Mouse (Mus musculus) intestine, embryonic 16.5 days (tissue): ENCODE data around the gene Cd59b. TPM values are rescaled to one million over a fixed set of nuclear protein-coding genes. Genes with fewer than 3 reads are reported as not detected.

Source experiments
- ATAC-seq: fragments of 200-750 bp; cut with Nextera tagmentation; 2 replicates; pipeline ENCODE4 v1.8.0; 2017; ENCODE audit warnings: moderate TSS enrichment, moderate library complexity
- H3K27ac ChIP-seq: fragments of 300-500 bp; sonication (generic); 2 replicates; pipeline ENCODE4 v1.5.1; 2014; ENCODE audit warnings: mild to moderate bottlenecking, low read length
- H3K27me3 ChIP-seq: fragments of 300-500 bp; sonication (generic); replicated peaks from 2 replicates; pipeline ENCODE4 v1.6.1; 2014; ENCODE audit warnings: low read length, control low read depth, mixed read lengths; ENCODE audit not compliant: control insufficient read depth, insufficient read depth
- H3K36me3 ChIP-seq: fragments of 300-500 bp; sonication (generic); 2 replicates; pipeline ENCODE4 v1.6.1; 2014; ENCODE audit warnings: low read length, control low read depth; ENCODE audit not compliant: control insufficient read depth, insufficient read depth
- H3K4me1 ChIP-seq: fragments of 300-500 bp; sonication (generic); 2 replicates; pipeline ENCODE4 v1.6.1; 2014; ENCODE audit warnings: low read length, control low read depth, mixed read lengths; ENCODE audit not compliant: control insufficient read depth, insufficient read depth
- H3K4me2 ChIP-seq: fragments of 300-500 bp; sonication (generic); 2 replicates; pipeline ENCODE4 v1.6.1; 2014; ENCODE audit warnings: low read depth, low read length, control low read depth
- H3K4me3 ChIP-seq: fragments of 300-500 bp; sonication (generic); 2 replicates; pipeline ENCODE4 v1.5.1; 2014; ENCODE audit warnings: mild to moderate bottlenecking, low read length
- H3K9ac ChIP-seq: fragments of 300-500 bp; sonication (generic); 2 replicates; pipeline ENCODE4 v1.6.1; 2014; ENCODE audit warnings: low read depth, low read length
- H3K9me3 ChIP-seq: fragments of 300-500 bp; sonication (generic); 2 replicates; pipeline ENCODE4 v1.6.1; 2016; ENCODE audit warnings: low read length, control low read depth; ENCODE audit not compliant: control insufficient read depth
- WGBS: fragments of 180-500 bp; shearing (Covaris S2); extraction: QIAGEN DNeasy Blood & Tissue Kit; methylation state at CpG from one replicate; pipeline ENCODE4 v1.1.7; 2014; 5-methylcytosine and 5-hydroxymethylcytosine counted together
- polyA plus RNA-seq: library from polyadenylated mRNA; unstranded; fragments of >200 nt; fragmentation: Nextera tagmentation; extraction: Ambion mirVana; gene quantifications from 2 replicates; pipeline ENCODE4 v1.2.1, GENCODE M21; 2015

Cd59b gene
- polyA plus RNA-seq, 1 experiment from 2014 or later, result 6.8 TPM

DNA sequence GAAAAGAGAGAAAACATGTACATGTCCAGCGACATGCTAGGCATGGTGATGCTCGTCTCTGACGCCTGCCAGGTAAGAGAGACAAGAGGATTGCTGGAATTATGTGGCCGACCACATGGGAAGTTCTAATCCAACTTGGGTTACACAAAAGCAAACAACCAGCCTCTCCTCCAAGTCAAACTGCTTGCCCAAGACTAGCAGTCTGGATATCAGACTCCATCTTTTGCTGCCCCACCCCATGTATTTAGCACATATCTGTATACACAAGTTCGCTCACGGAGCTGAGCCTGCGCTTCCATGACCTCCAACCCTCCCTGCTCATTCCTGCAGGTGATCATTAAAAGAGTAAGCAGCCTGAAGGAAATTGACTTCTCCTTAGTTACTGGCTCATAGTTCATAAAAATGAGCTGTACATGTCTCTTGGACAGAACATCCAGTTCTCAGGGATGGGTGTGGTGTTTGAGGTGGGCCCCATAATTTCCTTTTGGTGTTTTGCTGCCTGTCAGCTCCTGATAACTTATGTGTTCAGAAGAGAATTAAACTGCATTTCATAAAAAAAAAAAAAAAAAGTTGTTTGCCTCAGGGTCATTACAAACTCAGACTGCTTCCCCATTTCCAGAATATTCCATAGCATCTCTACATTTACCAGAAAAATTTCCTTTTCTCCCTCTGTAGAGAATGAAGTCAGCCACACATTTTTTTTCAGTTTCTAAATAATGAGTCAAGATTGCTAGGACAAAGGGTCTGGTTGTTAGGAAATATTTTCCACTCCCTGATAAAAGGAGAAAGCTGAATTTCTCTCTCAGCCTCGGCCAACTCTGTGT is 52.2 kb downstream of the Cd59b start:
- H3K4me2 ChIP-seq, result peak overlapping the region; percentile 96
- H3K36me3 ChIP-seq, result no peaks in the 10 kb centered on the region
- peak overlapping the region; percentile 74 for H3K27ac ChIP-seq
- H3K27me3 ChIP-seq, result no peaks in the 10 kb centered on the region
- peak overlapping the region; percentile 70 for H3K4me3 ChIP-seq
- H3K9me3 ChIP-seq, result no peaks in the 10 kb centered on the region
- peak; percentile 27 for ATAC-seq
- H3K4me1 ChIP-seq, result peaks cover 13% of the 10 kb centered on the region
- peak overlapping the region; percentile 51; the same call in 1 of the 2 replicates for H3K9ac ChIP-seq
- 65% methylated on average over 8 of the region's 8 CpGs for WGBS

GRCm38 (mm10) chr2:104122505-104123378 is 53.1 kb downstream of the Cd59b start, which contains the start of gene A930018P22Rik:
A930018P22Rik (plus strand) TSS chr2:104122769.
- Histone ChIP-seq H3K27ac (peak within 1 kb of the TSS; percentile 74), H3K9me3 (no peaks in the 10 kb centered on the region), H3K4me3 (peak within 1 kb of the TSS; percentile 70), H3K4me1 (peaks cover 13% of the 10 kb centered on the region), H3K36me3 (no peaks in the 10 kb centered on the region), H3K9ac (peak within 1 kb of the TSS; percentile 79), H3K27me3 (no peaks in the 10 kb centered on the region), H3K4me2 (peak within 1 kb of the TSS; percentile 96)
- WGBS, result under 1% methylated on average over 74 of the region's 74 CpGs
- peak; percentile 94 for ATAC-seq

GRCm38 (mm10) chr2:104123540-104123939 is 53.9 kb downstream of the Cd59b start:
- Histone ChIP-seq H3K27ac (no peak overlapping the region), H3K4me3 (no peak overlapping the region)
- WGBS, result 36% methylated on average over 3 of the region's 3 CpGs

DNA sequence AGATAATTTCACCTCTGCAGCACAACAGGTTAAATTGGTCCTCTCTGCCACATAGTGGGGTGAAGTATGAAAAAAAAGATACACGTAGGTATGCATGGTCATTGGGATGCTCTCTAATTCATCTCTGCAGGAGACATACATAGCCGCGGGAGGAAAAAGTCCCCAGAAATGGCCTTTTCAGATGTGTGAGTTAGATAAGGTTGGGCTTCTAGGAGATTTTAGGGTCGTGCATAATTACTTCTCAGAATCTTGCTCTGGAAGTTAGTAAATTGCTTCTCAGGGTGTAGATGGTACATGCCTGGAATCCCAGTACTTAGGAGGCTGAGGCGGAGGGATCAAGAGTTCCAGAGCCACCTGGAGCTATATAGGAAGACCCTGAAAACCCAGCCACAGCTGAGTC is 54.4 kb downstream of the Cd59b start:
- no peak for ATAC-seq
- Histone ChIP-seq H3K9me3 (no peaks in the 10 kb centered on the region), H3K4me2 (no peak overlapping the region), H3K36me3 (no peaks in the 10 kb centered on the region), H3K27me3 (no peaks in the 10 kb centered on the region), H3K4me1 (peaks cover 13% of the 10 kb centered on the region), H3K4me3 (no peak overlapping the region), H3K27ac (no peak overlapping the region), H3K9ac (no peak overlapping the region)
- 77% methylated on average over 5 of the region's 5 CpGs for WGBS

More at GRCm38 (mm10) chr2:104123540-104123939, 53.9 kb downstream of the Cd59b start:
- Histone ChIP-seq H3K9me3 (no peaks in the 10 kb centered on the region), H3K4me2 (peak overlapping the region; percentile 96), H3K27me3 (no peaks in the 10 kb centered on the region), H3K36me3 (no peaks in the 10 kb centered on the region), H3K9ac (0 out of 2 replicates have a peak overlapping the region, but pooled peaks have one; percentile 79), H3K4me1 (peaks cover 13% of the 10 kb centered on the region)
- peak; percentile 8 for ATAC-seq

- peak; percentile 66 for ATAC-seq
- Histone ChIP-seq H3K9ac (peak overlapping the region; percentile 23; the same call in 1 of the 2 replicates), H3K27me3 (no peaks in the 10 kb centered on the region), H3K4me1 (peaks cover 25% of the 10 kb centered on the region), H3K9me3 (no peaks in the 10 kb centered on the region), H3K4me3 (no peak overlapping the region), H3K4me2 (no peak overlapping the region), H3K27ac (peak overlapping the region; percentile 29; the same call in 1 of the 2 replicates), H3K36me3 (no peaks in the 10 kb centered on the region)
- 67% methylated on average over 13 of the region's 13 CpGs for WGBS
These were observed 59.3 kb downstream of the Cd59b start for GRCm38 (mm10) chr2:104128803-104129531.

DNA sequence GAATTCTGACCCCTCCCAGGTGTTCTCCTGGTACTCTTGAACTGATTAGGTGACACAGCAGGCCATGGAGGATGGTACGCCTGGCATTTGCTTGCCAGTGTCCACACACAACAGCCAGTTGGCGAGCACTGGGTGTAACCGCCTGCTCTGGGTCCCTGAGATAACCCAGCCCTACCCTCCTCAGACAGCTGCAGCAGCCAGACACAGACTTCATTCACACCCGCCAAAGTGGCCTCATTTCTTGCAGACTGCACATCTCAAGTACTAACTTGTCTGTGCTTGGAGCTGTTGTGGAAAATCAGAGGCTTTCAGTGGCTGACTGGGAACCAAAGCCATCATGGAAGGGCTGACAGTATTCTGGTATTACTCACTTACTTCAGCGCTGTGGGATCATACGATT is 60.5 kb downstream of the Cd59b start:
- H3K36me3 ChIP-seq, result no peaks in the 10 kb centered on the region
- WGBS, result 56% methylated on average over 6 of the region's 6 CpGs
- H3K9me3 ChIP-seq, result no peaks in the 10 kb centered on the region
- no peak overlapping the region for H3K9ac ChIP-seq
- H3K27ac ChIP-seq, result peak overlapping the region; percentile 37; the same call in 1 of the 2 replicates
- no peak overlapping the region for H3K4me2 ChIP-seq
- peaks cover 25% of the 10 kb centered on the region for H3K4me1 ChIP-seq
- H3K4me3 ChIP-seq, result no peak overlapping the region
- peak; percentile 65 for ATAC-seq
- H3K27me3 ChIP-seq, result no peaks in the 10 kb centered on the region

GRCm38 (mm10) chr2:104130969-104131368 is 61.3 kb downstream of the Cd59b start:
- Histone ChIP-seq H3K27me3 (no peaks in the 10 kb centered on the region), H3K4me2 (no peak overlapping the region), H3K4me1 (peaks cover 25% of the 10 kb centered on the region), H3K9ac (no peak overlapping the region), H3K27ac (no peak overlapping the region), H3K9me3 (no peaks in the 10 kb centered on the region), H3K36me3 (no peaks in the 10 kb centered on the region), H3K4me3 (no peak overlapping the region)
- no peak for ATAC-seq
- 65% methylated on average over 3 of the region's 3 CpGs for WGBS

- no peaks in the 10 kb centered on the region for H3K36me3 ChIP-seq
- WGBS, result 69% methylated on average over 7 of the region's 7 CpGs
- no peaks in the 10 kb centered on the region for H3K9me3 ChIP-seq
- H3K9ac ChIP-seq, result no peak overlapping the region
- H3K4me3 ChIP-seq, result no peak overlapping the region
- no peak overlapping the region for H3K4me2 ChIP-seq
- no peaks in the 10 kb centered on the region for H3K27me3 ChIP-seq
- no peak for ATAC-seq
- H3K27ac ChIP-seq, result no peak overlapping the region
- H3K4me1 ChIP-seq, result peaks cover 25% of the 10 kb centered on the region
These were observed 62.7 kb downstream of the Cd59b start for GRCm38 (mm10) chr2:104132266-104132859.
